Mouse (Mus musculus) MEL (cell line): ENCODE results near the gene Pqbp1. TPM values are rescaled to one million over a fixed set of nuclear protein-coding genes. Genes with fewer than 3 reads are reported as not detected.

ENCODE experiments used
- DNase-seq: peaks from one replicate; pipeline ENCODE4 v3.0.0; 2011; ENCODE audit warnings: low read depth, low spot score
- H3K27ac ChIP-seq: 2 replicates; pipeline ENCODE4 v1.5.1; 2012; ENCODE audit warnings: low read depth, mild to moderate bottlenecking, control low read depth, low read length, moderate library complexity; ENCODE audit not compliant: control insufficient read depth
- H3K27me3 ChIP-seq, 2 experiments: fragments of 150-350 bp in 1 of 2; sonication (generic) in 1 of 2; 2 replicates each; pipeline ENCODE4 v1.6.1; 2012; ENCODE audit warnings: low read length in 2 of 2, mild to moderate bottlenecking in 2 of 2, improper control_type of control experiment in 1 of 2, moderate library complexity in 1 of 2; ENCODE audit not compliant: insufficient read depth in 2 of 2, control insufficient read depth in 1 of 2
- H3K36me3 ChIP-seq, 2 experiments: 2 replicates each; pipeline ENCODE4 v1.6.1; 2012 to 2014; ENCODE audit warnings: low read length in 2 of 2, improper control_type of control experiment in 1 of 2, inconsistent platforms in 1 of 2, mild to moderate bottlenecking in 1 of 2; ENCODE audit not compliant: insufficient read depth in 2 of 2, control insufficient read depth in 1 of 2
- H3K4me1 ChIP-seq, 2 experiments: fragments of 150-350 bp in 1 of 2; sonication (generic) in 1 of 2; 2 replicates each; pipeline ENCODE4 v1.6.1; 2012; ENCODE audit warnings: low read length in 2 of 2, improper control_type of control experiment in 1 of 2, mild to moderate bottlenecking in 1 of 2; ENCODE audit not compliant: insufficient read depth in 2 of 2, control insufficient read depth in 1 of 2
- H3K4me3 ChIP-seq, 2 experiments: fragments of 150-350 bp in 1 of 2; sonication (generic) in 1 of 2; 2 replicates each; pipeline ENCODE4 v1.5.1; 2012; ENCODE audit warnings: low read depth in 2 of 2, low read length in 2 of 2, mild to moderate bottlenecking in 2 of 2, moderate library complexity in 2 of 2, control low read depth in 1 of 2, improper control_type of control experiment in 1 of 2; ENCODE audit not compliant: control insufficient read depth in 1 of 2, insufficient read depth in 1 of 2
- H3K79me2 ChIP-seq: 2 replicates; pipeline ENCODE4 v1.6.1; 2012; ENCODE audit warnings: mild to moderate bottlenecking, low read length, moderate library complexity; ENCODE audit not compliant: control insufficient read depth, poor library complexity, insufficient read depth
- H3K9ac ChIP-seq: 2 replicates; pipeline ENCODE4 v1.6.1; 2012; ENCODE audit warnings: low read depth, mild to moderate bottlenecking, control low read depth, low read length, moderate library complexity; ENCODE audit not compliant: control insufficient read depth, poor library complexity, severe bottlenecking
- H3K9me3 ChIP-seq: fragments of 150-350 bp; sonication (generic); replicated peaks from 2 replicates; pipeline ENCODE4 v1.6.1; 2012; ENCODE audit warnings: mild to moderate bottlenecking, low read length, improper control_type of control experiment, moderate library complexity; ENCODE audit not compliant: insufficient read depth
- BHLHE40 ChIP-seq: IDR thresholded peaks from 2 replicates; pipeline ENCODE4 v1.6.1; 2012; ENCODE audit warnings: low read depth, mild to moderate bottlenecking, inconsistent platforms, low read length, improper control_type of control experiment, borderline replicate concordance
- CHD1 ChIP-seq: IDR thresholded peaks from 2 replicates; pipeline ENCODE4 v1.6.1; 2012; ENCODE audit warnings: low read depth, mild to moderate bottlenecking, inconsistent platforms, low read length, improper control_type of control experiment
- CHD2 ChIP-seq: IDR thresholded peaks from 2 replicates; pipeline ENCODE4 v1.6.1; 2011; ENCODE audit warnings: low read length, improper control_type of control experiment
- E2F4 ChIP-seq: IDR thresholded peaks from 2 replicates; pipeline ENCODE4 v1.6.1; 2011; ENCODE audit warnings: low read depth, low read length, improper control_type of control experiment, borderline replicate concordance
- ELF1 ChIP-seq: IDR thresholded peaks from 2 replicates; pipeline ENCODE4 v1.6.1; 2014; ENCODE audit warnings: low read depth, mild to moderate bottlenecking, inconsistent platforms, low read length, improper control_type of control experiment, moderate library complexity
- EP300 ChIP-seq, 2 experiments: IDR thresholded peaks; 2 replicates each; pipeline ENCODE4 v1.6.1; 2011; ENCODE audit warnings: improper control_type of control experiment in 2 of 2, low read length in 2 of 2, low read depth in 1 of 2, mild to moderate bottlenecking in 1 of 2
- ETS1 ChIP-seq: IDR thresholded peaks from 2 replicates; pipeline ENCODE4 v1.6.1; 2012; ENCODE audit warnings: low read depth, mild to moderate bottlenecking, inconsistent platforms, low read length, improper control_type of control experiment, moderate library complexity
- GATA1 ChIP-seq: IDR thresholded peaks from 2 replicates; pipeline ENCODE4 v1.6.1; 2011; ENCODE audit warnings: low read depth, low read length, improper control_type of control experiment
- HCFC1 ChIP-seq: IDR thresholded peaks from 2 replicates; pipeline ENCODE4 v1.6.1; 2012; ENCODE audit warnings: low read depth, mild to moderate bottlenecking, inconsistent platforms, low read length, improper control_type of control experiment, moderate library complexity
- JUND ChIP-seq: IDR thresholded peaks from 2 replicates; pipeline ENCODE4 v1.6.1; 2011; ENCODE audit warnings: low read depth, mild to moderate bottlenecking, improper control_type of control experiment, low read length
- MAX ChIP-seq: IDR thresholded peaks from 2 replicates; pipeline ENCODE4 v1.6.1; 2011; ENCODE audit warnings: low read length, improper control_type of control experiment
- MEF2A ChIP-seq: IDR thresholded peaks from 2 replicates; pipeline ENCODE4 v1.6.1; 2014; ENCODE audit warnings: low read depth, mild to moderate bottlenecking, inconsistent platforms, low read length, improper control_type of control experiment; ENCODE audit not compliant: poor library complexity, insufficient replicate concordance, severe bottlenecking; ENCODE audit errors: extremely low read depth
- MXI1 ChIP-seq: IDR thresholded peaks from 2 replicates; pipeline ENCODE4 v1.6.1; 2011; ENCODE audit warnings: mild to moderate bottlenecking, low read depth, low read length, improper control_type of control experiment
- MYB ChIP-seq: IDR thresholded peaks from 2 replicates; pipeline ENCODE4 v1.6.1; 2011; ENCODE audit warnings: mild to moderate bottlenecking, low read depth, low read length, improper control_type of control experiment
- MYC ChIP-seq: IDR thresholded peaks from 2 replicates; pipeline ENCODE4 v1.6.1; 2011; ENCODE audit warnings: low read depth, mild to moderate bottlenecking, low read length, improper control_type of control experiment, moderate library complexity
- NELFE ChIP-seq: IDR thresholded peaks from 2 replicates; pipeline ENCODE4 v1.6.1; 2011; ENCODE audit warnings: low read depth, low read length, improper control_type of control experiment
- NRF1 ChIP-seq: IDR thresholded peaks from 2 replicates; pipeline ENCODE4 v1.6.1; 2014; ENCODE audit warnings: low read depth, mild to moderate bottlenecking, inconsistent platforms, low read length, improper control_type of control experiment, moderate library complexity; ENCODE audit not compliant: poor library complexity, insufficient read depth, severe bottlenecking
- POLR2A ChIP-seq, 2 experiments: IDR thresholded peaks; 2 replicates each; pipeline ENCODE4 v1.6.1; 2011 to 2012; ENCODE audit warnings: low read length in 2 of 2, mild to moderate bottlenecking in 2 of 2, control low read depth in 1 of 2, improper control_type of control experiment in 1 of 2, low read depth in 1 of 2, moderate library complexity in 1 of 2; ENCODE audit not compliant: control insufficient read depth in 1 of 2, insufficient read depth in 1 of 2, poor library complexity in 1 of 2
- POLR2AphosphoS5 ChIP-seq: IDR thresholded peaks from 2 replicates; pipeline ENCODE4 v1.6.1; 2012; ENCODE audit warnings: low read depth, borderline replicate concordance, mild to moderate bottlenecking, inconsistent platforms, low read length, moderate library complexity, mixed read lengths
- RAD21 ChIP-seq: IDR thresholded peaks from 2 replicates; pipeline ENCODE4 v1.6.1; 2011; ENCODE audit warnings: mild to moderate bottlenecking, low read depth, low read length, improper control_type of control experiment
- SIN3A ChIP-seq: IDR thresholded peaks from 2 replicates; pipeline ENCODE4 v1.6.1; 2012; ENCODE audit warnings: low read length, improper control_type of control experiment, inconsistent platforms
- SMC3 ChIP-seq: IDR thresholded peaks from 2 replicates; pipeline ENCODE4 v1.6.1; 2011; ENCODE audit warnings: low read depth, low read length, improper control_type of control experiment
- TAL1 ChIP-seq: IDR thresholded peaks from 2 replicates; pipeline ENCODE4 v1.6.1; 2012; ENCODE audit warnings: mild to moderate bottlenecking, inconsistent platforms, low read length, moderate library complexity, mixed read lengths
- TCF12 ChIP-seq: IDR thresholded peaks from 2 replicates; pipeline ENCODE4 v1.6.1; 2014; ENCODE audit warnings: low read depth, mild to moderate bottlenecking, inconsistent platforms, low read length, improper control_type of control experiment, moderate library complexity
- USF1 ChIP-seq: IDR thresholded peaks from 2 replicates; pipeline ENCODE4 v1.6.1; 2014; ENCODE audit warnings: low read depth, mild to moderate bottlenecking, inconsistent platforms, low read length, improper control_type of control experiment, moderate library complexity
- ZC3H11A ChIP-seq: IDR thresholded peaks from 2 replicates; pipeline ENCODE4 v1.6.1; 2012; ENCODE audit warnings: low read depth, mild to moderate bottlenecking, inconsistent platforms, low read length, improper control_type of control experiment
- ZNF384 ChIP-seq: IDR thresholded peaks from 2 replicates; pipeline ENCODE4 v1.6.1; 2012; ENCODE audit warnings: low read depth, mild to moderate bottlenecking, inconsistent platforms, low read length, improper control_type of control experiment
- polyA plus RNA-seq, 2 experiments: library from polyadenylated mRNA; stranded (reverse) in 1 of 2; unstranded in 1 of 2; fragments of >175 nt in 1 of 2; fragments of >200 nt in 1 of 2; gene quantifications; 2 replicates each; pipeline versions ENCODE4 v1.2.1 to v1.2.4; 2012; ENCODE audit warnings: low replicate concordance in 2 of 2, low read depth in 1 of 2; ENCODE audit not compliant: insufficient read length in 2 of 2, insufficient read depth in 1 of 2, missing spikeins in 1 of 2
- total RNA-seq: library from RNA; depleted of rRNA; stranded (reverse); fragments of 300-350 nt; gene quantifications from 2 replicates; pipeline ENCODE4 v1.2.3, GENCODE M21; 2012

Pqbp1 gene
- total and polyA plus RNA-seq, 3 experiments, result 204 to 283 TPM; not detected in 1

GRCm38 (mm10) chrX:7879819-7880218, 19.2 kb downstream of the Pqbp1 start (continued):
- peak; percentile 62 for TF ChIP-seq RAD21
- no peak for TF ChIP-seq JUND
- peak; percentile 73 for TF ChIP-seq SMC3
- TF ChIP-seq HCFC1, result no peak
- TF ChIP-seq ETS1, result no peak
- no peak for TF ChIP-seq CHD1

GRCm38 (mm10) chrX:7878495-7878894, 20.6 kb downstream of the Pqbp1 start:
- Histone ChIP-seq H3K4me3 (peak overlapping the region; percentile 63 to 80), H3K4me1 (peaks cover 5 to 11% of the 10 kb centered on the region in 2 experiments)

GRCm38 (mm10) chrX:7878007-7878419, 21.1 kb downstream of the Pqbp1 start, which contains the start of gene Pim2:
Gene Pim2 (plus strand): TSS chrX:7878262.
- no peaks in the 10 kb centered on the region for H3K27me3 ChIP-seq
- H3K4me1 ChIP-seq, result peaks cover 5 to 11% of the 10 kb centered on the region in 2 experiments
- peak within 1 kb of the TSS; percentile 16; the same call in 1 of the 2 replicates for H3K27ac ChIP-seq
- H3K79me2 ChIP-seq, result no peaks in the 10 kb centered on the region; the same call in 1 of the 2 replicates
- H3K9ac ChIP-seq, result peak within 1 kb of the TSS; percentile 70
- H3K36me3 ChIP-seq, result peaks cover 2 to 8% of the 10 kb centered on the region in 2 experiments; a peak in 3 of 4 replicates
- peak; percentile 98 for DNase-seq
- peak within 1 kb of the TSS; percentile 63 to 80 for H3K4me3 ChIP-seq
- H3K9me3 ChIP-seq, result no peaks in the 10 kb centered on the region
- TF ChIP-seq ETS1 (0 out of 2 replicates have a peak, but pooled peaks have one; percentile 1), POLR2AphosphoS5 (no peak), ZNF384 (no peak), SMC3 (no peak), MYB (no peak), USF1 (peak; percentile 81), BHLHE40 (no peak), SIN3A (0 out of 2 replicates have a peak, but pooled peaks have one; percentile 35), MEF2A (no peak), ZC3H11A (no peak), E2F4 (no peak), NELFE (peak; percentile 71), HCFC1 (peak; percentile 61), GATA1 (no peak), ELF1 (0 out of 2 replicates have a peak, but pooled peaks have one; percentile 37), NRF1 (peak; percentile 77), TCF12 (0 out of 2 replicates have a peak, but pooled peaks have one; percentile 41), MAX (peak; percentile 80), MXI1 (peak; percentile 80; the same call in 1 of the 2 replicates), EP300 (IDR thresholded peaks at IDR 0.05; ENCODE audit: low read depth in 1 of 2, low read length in 2 of 2) (no peak), JUND (no peak), CHD2 (no peak), TAL1 (no peak), MYC (peak; percentile 71), RAD21 (no peak), POLR2A (IDR thresholded peaks at IDR 0.05; ENCODE audit: control insufficient read depth in 1 of 2, insufficient read depth in 1 of 2, low read depth in 1 of 2, low read length in 2 of 2, poor library complexity in 1 of 2) (peak; percentile 70 to 79; a peak in 2 of 4 replicates)

More at GRCm38 (mm10) chrX:7878495-7878894, 20.6 kb downstream of the Pqbp1 start:
- H3K27me3 ChIP-seq, result no peaks in the 10 kb centered on the region
- peak; percentile 61 for DNase-seq
- H3K9ac ChIP-seq, result peak overlapping the region; percentile 70
- no peaks in the 10 kb centered on the region; the same call in 1 of the 2 replicates for H3K79me2 ChIP-seq
- H3K9me3 ChIP-seq, result no peaks in the 10 kb centered on the region
- H3K36me3 ChIP-seq, result peaks cover 2 to 8% of the 10 kb centered on the region in 2 experiments; a peak in 3 of 4 replicates
- TF ChIP-seq TAL1 (no peak), POLR2A (IDR thresholded peaks at IDR 0.05; ENCODE audit: control insufficient read depth in 1 of 2, insufficient read depth in 1 of 2, low read depth in 1 of 2, low read length in 2 of 2, poor library complexity in 1 of 2) (peak in 1 of 2 experiments; percentile 4; a peak in 1 of 4 replicates), MXI1 (no peak)
- TF ChIP-seq, all 39 proteins: peak for 1
- no peak overlapping the region for H3K27ac ChIP-seq
